Mouse (Mus musculus) Patski (cell line): ENCODE results near the gene Slc9b2. TPM values are rescaled to one million over a fixed set of nuclear protein-coding genes. Genes with fewer than 3 reads are reported as not detected.

Experiments
- ATAC-seq: fragments of 100-300 bp; one replicate; pipeline ENCODE4 v1.8.0; 2021
- CTCF ChIA-PET: fragments of 350-600 bp; sonication (Branson Sonifier 250); formaldehyde crosslinking; loops from one replicate; lab custom pipeline; 2022; ENCODE audit warnings: inconsistent platforms; lab: Charles Lee
- POLR2A ChIA-PET: fragments of 350-600 bp; sonication (Branson Sonifier 250); formaldehyde crosslinking; loops from one replicate; lab custom pipeline; 2022; ENCODE audit warnings: antibody characterized with exemption, inconsistent platforms; lab: Charles Lee
- DNase-seq: peaks from one replicate; pipeline ENCODE4 v3.0.0-alpha.2; 2011; ENCODE audit warnings: low read depth, low spot score
- H3K27me3 ChIP-seq: fragments of 371-371 bp; one replicate; pipeline ENCODE4 v1.5.1; 2021
- CTCF ChIP-seq: fragments of 100-300 bp; IDR thresholded peaks from one replicate; pipeline ENCODE4 v1.5.1; 2021
- in situ Hi-C: fragments of 300-500 bp; cut with MboI; formaldehyde crosslinking; loops from 3 replicates; pipeline ENCODE4 v1.11.1; 2018; ENCODE audit warnings: low pct_unique_long_range_greater_than_20kb, mixed read lengths
- polyA plus RNA-seq: library from polyadenylated mRNA; unstranded; gene quantifications from one replicate; pipeline ENCODE4 v1.2.3, GENCODE M21; 2021

The Slc9b2 gene
- polyA plus RNA-seq, 1 experiment from 2014 or later, result not detected

- in situ Hi-C loops, result no loop called here
- ChIA-PET CTCF (interaction anchor here (1.1 to 3.6 kb wide), 4 partner anchors 8 to 101 kb away, joined by 3 to 15 read pairs (median 6); no protein-coding TSS in a partner anchor), POLR2A (interaction anchor here (0.7 kb wide), 1 partner anchor 1128 kb away, joined by 4 read pairs; no protein-coding TSS in a partner anchor)
- H3K27me3 ChIP-seq, result no peaks in the 10 kb centered on the region
- ATAC-seq (no peak), DNase-seq (no peak)
- TF ChIP-seq CTCF, result no peak
Observed at GRCm38 (mm10) chr3:135304060-135304459, 3.4 kb upstream of the Slc9b2 start.

- DNase-seq (no peak), ATAC-seq (no peak)
- ChIA-PET POLR2A (no interaction called here), CTCF (interaction anchor here (0.7 to 1.6 kb wide), 3 partner anchors 13 to 100 kb away, joined by 3 to 4 read pairs (median 3); no protein-coding TSS in a partner anchor)
- no peak for TF ChIP-seq CTCF
- in situ Hi-C loops, result no loop called here
- no peaks in the 10 kb centered on the region for H3K27me3 ChIP-seq
Observed at GRCm38 (mm10) chr3:135304566-135304965, 2.9 kb upstream of the Slc9b2 start.

- CTCF ChIA-PET, result interaction anchor here (0.6 to 2.8 kb wide), 2 partner anchors 11 to 19 kb away, joined by 3 to 15 read pairs; no protein-coding TSS in a partner anchor
- POLR2A ChIA-PET, result no interaction called here
- peak; percentile 33 for TF ChIP-seq CTCF
- DNase-seq (no peak), ATAC-seq (no peak)
- no peaks in the 10 kb centered on the region for H3K27me3 ChIP-seq
- in situ Hi-C loops, result no loop called here
Observed at GRCm38 (mm10) chr3:135312916-135313491, 5.5 kb downstream of the Slc9b2 start.

- TF ChIP-seq CTCF, result no peak
- ChIA-PET CTCF (interaction anchor here (0.6 to 0.9 kb wide), 2 partner anchors 19 to 23 kb away, joined by 3 read pairs; no protein-coding TSS in a partner anchor), POLR2A (interaction anchor here (0.8 kb wide), 1 partner anchor 61 kb away, joined by 3 read pairs; no protein-coding TSS in a partner anchor)
- no peak for DNase-seq
- in situ Hi-C loops, result no loop called here
- no peak for ATAC-seq
- H3K27me3 ChIP-seq, result no peaks in the 10 kb centered on the region
Observed at GRCm38 (mm10) chr3:135313727-135314126, 6.2 kb downstream of the Slc9b2 start.

GRCm38 (mm10) chr3:135314811-135315210, 7.3 kb downstream of the Slc9b2 start:
- in situ Hi-C loops, result no loop called here
- ATAC-seq, result no peak
- POLR2A ChIA-PET, result interaction anchor here (0.7 to 0.8 kb wide), 2 partner anchors 62 to 1974 kb away, joined by 3 to 4 read pairs; no protein-coding TSS in a partner anchor

GRCm38 (mm10) chr3:135315720-135316425, 8.4 kb downstream of the Slc9b2 start:
- DNase-seq (no peak), ATAC-seq (no peak)
- TF ChIP-seq CTCF, result no peak
- no peaks in the 10 kb centered on the region for H3K27me3 ChIP-seq
- POLR2A ChIA-PET, result no interaction called here
- in situ Hi-C loops, result no loop called here
- CTCF ChIA-PET, result interaction anchor here (0.9 to 1.4 kb wide), 5 partner anchors 11 to 27 kb away, joined by 3 to 7 read pairs (median 4); no protein-coding TSS in a partner anchor

More at GRCm38 (mm10) chr3:135314811-135315210, 7.3 kb downstream of the Slc9b2 start:
- no peak for DNase-seq
- H3K27me3 ChIP-seq, result no peaks in the 10 kb centered on the region
- TF ChIP-seq CTCF, result no peak
- CTCF ChIA-PET, result interaction anchor here (0.9 to 1.2 kb wide), 3 partner anchors 12 to 24 kb away, joined by 3 to 4 read pairs (median 3); no protein-coding TSS in a partner anchor

- TF ChIP-seq CTCF, result no peak
- in situ Hi-C loops, result no loop called here
Observed at GRCm38 (mm10) chr3:135318331-135318730, 10.8 kb downstream of the Slc9b2 start.

GRCm38 (mm10) chr3:135324354-135324753, 16.9 kb downstream of the Slc9b2 start:
- TF ChIP-seq CTCF, result no peak
- POLR2A ChIA-PET, result no interaction called here
- in situ Hi-C loops, result no loop called here
- ATAC-seq, result no peak
- DNase-seq, result no peak
- CTCF ChIA-PET, result interaction anchor here (1.0 to 1.7 kb wide), 2 partner anchors 13 to 34 kb away, joined by 3 to 5 read pairs; no protein-coding TSS in a partner anchor
- no peaks in the 10 kb centered on the region for H3K27me3 ChIP-seq

More at GRCm38 (mm10) chr3:135318331-135318730, 10.8 kb downstream of the Slc9b2 start:
- CTCF ChIA-PET, result interaction anchor here (1.3 kb wide), 1 partner anchor 11 kb away, joined by 3 read pairs; the partner anchor contains the start of gene Slc9b2
- DNase-seq (no peak), ATAC-seq (peak; percentile 4)
- POLR2A ChIA-PET, result interaction anchor here (1.0 kb wide), 1 partner anchor 10 kb away, joined by 3 read pairs; no protein-coding TSS in a partner anchor
- no peaks in the 10 kb centered on the region for H3K27me3 ChIP-seq

GRCm38 (mm10) chr3:135327176-135327575, 19.7 kb downstream of the Slc9b2 start:
- no peak for ATAC-seq
- TF ChIP-seq CTCF, result no peak
- H3K27me3 ChIP-seq, result no peaks in the 10 kb centered on the region
- CTCF ChIA-PET, result interaction anchor here (1.4 to 4.4 kb wide), 5 partner anchors 12 to 46 kb away, joined by 4 to 19 read pairs (median 7); partner anchors contain the start of gene Bdh2
- in situ Hi-C loops, result loop anchor here (5.0 kb wide), 1 partner anchor 35 kb away; no protein-coding TSS in a partner anchor
- POLR2A ChIA-PET, result interaction anchor here (0.8 kb wide), 1 partner anchor 25 kb away, joined by 7 read pairs; no protein-coding TSS in a partner anchor
- no peak for DNase-seq

- no peak for DNase-seq
- ChIA-PET CTCF (interaction anchor here (0.7 to 4.4 kb wide), 11 partner anchors 8 to 47 kb away, joined by 3 to 19 read pairs (median 5); partner anchors contain the start of gene Bdh2), POLR2A (no interaction called here)
- peak; percentile 74 for TF ChIP-seq CTCF
- no peak for ATAC-seq
- in situ Hi-C loops, result loop anchor here (5.0 kb wide), 1 partner anchor 35 kb away; no protein-coding TSS in a partner anchor
- no peaks in the 10 kb centered on the region for H3K27me3 ChIP-seq
Observed at GRCm38 (mm10) chr3:135327601-135328000, 20.1 kb downstream of the Slc9b2 start.
